Mouse (Mus musculus) liver, postnatal 0 days (tissue): ENCODE data around the gene Adgrg3.

Source experiments
- CTCF ChIP-seq: sonication (generic); IDR thresholded peaks from 2 replicates; pipeline ENCODE4 v1.5.1; 2016; ENCODE audit warnings: antibody characterized with exemption, low read depth
- EP300 ChIP-seq: IDR thresholded peaks from 2 replicates; pipeline ENCODE4 v1.6.1; 2016; ENCODE audit warnings: antibody characterized with exemption, low read depth, mild to moderate bottlenecking

DNA sequence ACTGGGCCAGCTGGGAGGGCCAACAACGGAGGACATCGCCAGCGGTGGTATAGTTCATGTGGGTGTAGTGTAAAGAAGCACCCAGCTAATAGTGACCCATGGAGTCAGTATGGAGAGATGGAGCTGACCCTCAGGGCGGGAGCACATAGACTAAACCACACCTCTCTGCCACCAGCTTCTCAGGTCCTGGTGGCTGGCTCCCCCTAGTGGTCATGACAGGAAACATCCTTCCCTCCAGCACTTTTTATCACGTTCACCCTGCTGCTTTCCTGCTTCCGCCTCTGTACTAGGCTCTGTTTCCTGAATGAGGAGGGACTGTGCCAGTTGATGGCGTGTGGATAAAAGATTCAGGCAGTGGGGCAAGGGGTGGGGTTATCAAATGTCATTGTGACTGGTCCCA lies 15.8 kb upstream of the Adgrg3 start:
- TF ChIP-seq CTCF (peak; percentile 100), EP300 (peak; percentile 63; the same call in 1 of the 2 replicates)
